Mouse (Mus musculus) heart, adult 2 months (tissue): ENCODE results near the gene Clca2. TPM values are rescaled to one million over a fixed set of nuclear protein-coding genes. Genes with fewer than 3 reads are reported as not detected.
A peak's percentile ranks its signal among the peaks of the same experiment; 100 is the strongest.

Experiments used
- DNase-seq, 2 experiments: peaks; one replicate each; pipeline ENCODE4 v3.0.0; 2021
- H3K27ac ChIP-seq: fragments of 200-600 bp; 2 replicates; pipeline ENCODE4 v1.8.1; 2022
- H3K27me3 ChIP-seq: fragments of 200-500 bp; 2 replicates; pipeline ENCODE4 v1.6.1; 2012; ENCODE audit warnings: mild to moderate bottlenecking, low read length, inconsistent platforms, mixed read lengths; ENCODE audit not compliant: control insufficient read depth, insufficient read depth
- H3K36me3 ChIP-seq: fragments of 200-500 bp; 2 replicates; pipeline ENCODE4 v1.6.1; 2012; ENCODE audit warnings: low read length, inconsistent platforms; ENCODE audit not compliant: control insufficient read depth, insufficient read depth
- H3K4me1 ChIP-seq: fragments of 200-500 bp; 2 replicates; pipeline ENCODE4 v1.6.1; 2011; ENCODE audit warnings: low read length; ENCODE audit not compliant: control insufficient read depth, insufficient read depth
- H3K4me3 ChIP-seq: fragments of 200-600 bp; 2 replicates; pipeline ENCODE4 v1.8.1; 2022
- H3K79me2 ChIP-seq: fragments of 200-500 bp; replicated peaks from 2 replicates; pipeline ENCODE4 v1.6.1; 2012; ENCODE audit warnings: mild to moderate bottlenecking, inconsistent platforms, low read length, moderate library complexity, mixed read lengths; ENCODE audit not compliant: control insufficient read depth, insufficient read depth
- H3K9ac ChIP-seq: fragments of 200-500 bp; 2 replicates; pipeline ENCODE4 v1.6.1; 2012; ENCODE audit warnings: low read depth, mild to moderate bottlenecking, control low read depth, inconsistent platforms, low read length, mixed read lengths
- CTCF ChIP-seq: fragments of 200-600 bp; IDR thresholded peaks from 2 replicates; pipeline ENCODE4 v1.8.1; 2022; ENCODE audit warnings: antibody characterized with exemption, mild to moderate bottlenecking, moderate library complexity
- EP300 ChIP-seq: fragments of 200-500 bp; IDR thresholded peaks from 2 replicates; pipeline ENCODE4 v1.6.1; 2011; ENCODE audit warnings: low read depth, low read length, control low read depth; ENCODE audit not compliant: insufficient read depth
- POLR2A ChIP-seq: fragments of 200-500 bp; IDR thresholded peaks from 2 replicates; pipeline ENCODE4 v1.6.1; 2011; ENCODE audit warnings: mild to moderate bottlenecking, low read depth, low read length, control low read depth; ENCODE audit not compliant: insufficient read depth
- WGBS: fragments of 180-500 bp; shearing (Covaris S2); methylation state at CpG from one replicate; pipeline ENCODE4 v1.1.7; 2018; 5-methylcytosine and 5-hydroxymethylcytosine counted together
- intact Hi-C: fragments of 180-260 bp; cut with DNase I; formaldehyde crosslinking; loops from one replicate; pipeline ENCODE4 v1.15.1; 2025
- polyA plus RNA-seq: library from polyadenylated mRNA; depleted of rRNA; stranded (reverse); fragments of >200 nt; gene quantifications from 2 replicates; pipeline ENCODE4 v1.2.3, GENCODE M21; 2012
- total RNA-seq, 2 experiments: library from RNA; stranded (reverse); gene quantifications; 2 replicates each; pipeline ENCODE4 v1.2.3; 2021

Gene Clca2
- total and polyA plus RNA-seq, 3 experiments = 0.06 to 0.11 (median 0.10) TPM

DNA sequence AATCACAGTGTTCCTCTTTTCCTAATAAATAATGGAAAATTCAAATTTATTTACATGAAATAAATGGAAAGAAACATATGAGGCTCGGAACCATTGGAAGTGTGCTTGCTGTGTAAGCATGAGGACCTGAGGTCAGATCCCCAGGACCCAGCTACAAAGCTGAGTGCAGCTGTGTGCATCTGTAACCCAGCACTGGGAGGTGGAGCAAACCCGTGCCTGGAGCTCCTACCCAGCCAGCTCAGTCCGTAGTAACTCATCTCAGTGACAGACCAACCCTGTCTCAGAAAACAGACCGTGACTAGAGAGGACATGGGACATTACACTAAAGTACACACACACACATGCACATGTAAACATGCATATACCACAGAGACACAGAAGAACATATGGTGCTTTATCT, 41.0 kb upstream of the Clca2 start:
- Histone ChIP-seq H3K9ac (no peak overlapping the region), H3K79me2 (no peaks in the 10 kb centered on the region), H3K27me3 (no peaks in the 10 kb centered on the region), H3K36me3 (no peaks in the 10 kb centered on the region; the same call in 1 of the 2 replicates), H3K4me3 (no peak overlapping the region), H3K27ac (no peak overlapping the region), H3K4me1 (no peaks in the 10 kb centered on the region)
- WGBS = 84% methylated on average over 4 of the region's 4 CpGs
- no peak for DNase-seq
- TF ChIP-seq CTCF (no peak), EP300 (no peak), POLR2A (no peak)
- intact Hi-C loops = no loop called here

DNA sequence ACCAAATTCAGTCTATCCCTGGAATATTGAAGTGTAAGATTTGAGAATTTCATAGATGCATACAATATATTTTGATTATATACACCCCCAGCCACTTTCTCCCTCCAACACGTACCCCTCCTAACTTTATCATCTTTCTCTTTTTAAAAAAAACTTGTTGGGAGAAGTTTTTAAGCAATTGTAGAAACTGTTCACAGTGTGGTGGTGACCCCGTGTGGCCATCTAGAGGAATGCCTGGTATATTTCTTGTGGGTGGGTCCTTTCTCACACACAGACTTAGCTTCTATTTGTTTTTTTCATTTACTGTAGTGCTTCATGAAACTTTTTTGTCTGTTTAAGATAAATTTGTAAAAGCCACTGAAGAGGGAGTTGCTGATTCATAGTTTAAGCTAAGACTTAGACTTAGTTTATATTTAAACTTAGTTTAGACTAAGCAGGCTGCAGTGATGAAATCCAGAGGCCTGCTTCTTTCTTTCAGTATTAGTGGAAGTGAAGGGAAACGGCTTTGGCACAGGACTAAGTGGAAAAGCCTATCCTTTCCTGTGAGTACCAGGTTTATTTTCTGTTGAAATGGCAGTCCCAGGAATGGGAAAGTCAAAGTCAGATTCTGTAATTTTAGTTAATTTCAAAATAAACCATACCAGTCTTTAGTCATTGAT, 32.1 kb upstream of the Clca2 start:
- Histone ChIP-seq H3K27ac (no peak overlapping the region), H3K79me2 (no peaks in the 10 kb centered on the region), H3K36me3 (no peaks in the 10 kb centered on the region), H3K27me3 (no peaks in the 10 kb centered on the region), H3K9ac (no peak overlapping the region), H3K4me3 (no peak overlapping the region), H3K4me1 (no peaks in the 10 kb centered on the region)
- DNase-seq = peak in 1 of 2 experiments; percentile 32
- WGBS = 18% methylated on average over 3 of the region's 3 CpGs
- TF ChIP-seq POLR2A (no peak), EP300 (no peak), CTCF (peak; percentile 93)
- intact Hi-C loops = loop anchor here (5.0 to 10.0 kb wide), 2 partner anchors 104 to 307 kb away; no protein-coding TSS in a partner anchor

DNA sequence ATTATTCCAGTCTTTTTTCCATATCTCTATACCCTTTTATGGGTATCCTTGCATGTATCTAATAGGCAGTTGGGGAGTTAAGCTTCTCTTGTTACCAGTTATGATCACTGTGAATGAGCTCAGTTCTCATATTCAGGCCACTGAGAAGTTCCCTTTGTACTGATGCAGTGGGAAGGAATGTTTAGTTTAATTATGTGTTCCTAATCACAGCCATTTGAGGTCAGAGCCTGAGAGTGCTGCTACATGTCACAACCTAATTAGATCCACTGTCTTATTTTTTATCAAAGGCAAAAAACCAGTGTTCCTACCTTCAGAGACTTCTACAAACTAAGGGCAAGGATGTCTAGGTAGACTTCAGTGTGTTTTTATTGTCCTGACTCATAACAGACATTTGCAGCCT, 30.1 kb upstream of the Clca2 start:
- no peak for DNase-seq
- intact Hi-C loops = loop anchor here (10.0 kb wide), 2 partner anchors 405 to 925 kb away; partner anchors contain the start of genes Lmo4 and Sh3glb1
- no peaks in the 10 kb centered on the region for H3K27me3 ChIP-seq
- TF ChIP-seq CTCF (no peak), EP300 (no peak), POLR2A (no peak)
- no peak overlapping the region for H3K27ac ChIP-seq
- no peak overlapping the region for H3K9ac ChIP-seq
- no peaks in the 10 kb centered on the region for H3K79me2 ChIP-seq
- no peaks in the 10 kb centered on the region for H3K36me3 ChIP-seq
- H3K4me1 ChIP-seq = no peaks in the 10 kb centered on the region
- no peak overlapping the region for H3K4me3 ChIP-seq

GRCm38 (mm10) chr3:145126618-145127017, 27.4 kb upstream of the Clca2 start:
- H3K27me3 ChIP-seq = no peaks in the 10 kb centered on the region
- H3K9ac ChIP-seq = no peak overlapping the region
- no peaks in the 10 kb centered on the region for H3K4me1 ChIP-seq
- intact Hi-C loops = loop anchor here (10.0 kb wide), 2 partner anchors 402 to 922 kb away; partner anchors contain the start of genes Lmo4 and Sh3glb1
- WGBS = 94% methylated on average over 2 of the region's 2 CpGs
- H3K79me2 ChIP-seq = no peaks in the 10 kb centered on the region
- H3K27ac ChIP-seq = no peak overlapping the region
- no peak for DNase-seq
- no peak overlapping the region for H3K4me3 ChIP-seq
- TF ChIP-seq CTCF (no peak), POLR2A (no peak), EP300 (no peak)
- H3K36me3 ChIP-seq = no peaks in the 10 kb centered on the region

DNA sequence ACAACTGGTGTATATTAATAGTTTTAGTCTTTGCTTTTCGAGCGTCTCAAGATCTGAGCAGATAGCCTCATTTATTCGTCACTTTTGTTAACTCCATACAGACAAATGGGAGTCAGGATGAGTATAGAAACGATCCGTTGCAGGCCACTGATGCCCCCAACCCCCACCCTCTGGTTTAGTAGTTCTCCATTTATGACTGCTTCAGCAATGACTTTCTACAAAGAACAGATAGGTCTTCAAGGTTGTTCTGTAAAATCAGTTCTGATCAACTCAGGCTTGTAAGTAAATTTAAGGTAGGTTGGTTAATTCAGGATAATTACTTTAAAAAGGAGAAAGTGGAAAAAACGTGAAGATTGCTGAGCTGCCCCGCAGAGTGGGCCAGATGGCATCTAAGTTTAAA, 20.2 kb upstream of the Clca2 start:
- Histone ChIP-seq H3K9ac (no peak overlapping the region), H3K4me3 (peak overlapping the region; percentile 94), H3K36me3 (no peaks in the 10 kb centered on the region; the same call in 1 of the 2 replicates), H3K27me3 (no peaks in the 10 kb centered on the region), H3K27ac (no peak overlapping the region), H3K4me1 (peaks cover 3% of the 10 kb centered on the region; the same call in 1 of the 2 replicates), H3K79me2 (no peaks in the 10 kb centered on the region)
- 65% methylated on average over 7 of the region's 7 CpGs for WGBS
- no peak for DNase-seq
- intact Hi-C loops = no loop called here
- TF ChIP-seq POLR2A = no peak
- no peak for TF ChIP-seq EP300
- no peak for TF ChIP-seq CTCF

DNA sequence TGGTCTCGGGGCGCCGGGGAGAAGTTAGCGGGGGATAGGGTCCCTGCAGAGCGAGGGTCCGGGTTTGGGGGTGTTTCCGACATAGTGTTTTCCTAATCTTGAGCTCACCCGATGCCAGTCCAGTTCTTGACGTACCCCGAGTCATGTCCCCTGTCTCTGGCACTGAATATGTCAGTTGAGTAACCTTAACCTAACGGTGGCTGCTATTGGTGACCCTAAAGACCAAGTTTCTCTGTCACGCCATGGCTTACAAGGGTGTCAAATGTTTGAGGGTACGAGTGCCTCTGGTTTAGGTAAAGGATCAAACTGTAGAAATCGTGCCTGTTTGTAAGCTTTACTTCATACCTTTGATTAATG, 19.7 kb upstream of the Clca2 start:
- Histone ChIP-seq H3K79me2 (no peaks in the 10 kb centered on the region), H3K4me3 (peak overlapping the region; percentile 94), H3K9ac (peak overlapping the region; percentile 89), H3K36me3 (no peaks in the 10 kb centered on the region; the same call in 1 of the 2 replicates), H3K27ac (peak overlapping the region; percentile 95), H3K27me3 (no peaks in the 10 kb centered on the region), H3K4me1 (peaks cover 4% of the 10 kb centered on the region; the same call in 1 of the 2 replicates)
- intact Hi-C loops = no loop called here
- TF ChIP-seq EP300 (no peak), POLR2A (no peak), CTCF (no peak)
- WGBS = 2% methylated on average over 14 of the region's 14 CpGs
- DNase-seq = no peak
